Mouse (Mus musculus): ENCODE results near the gene Arpc4. TPM values are rescaled to one million over a fixed set of nuclear protein-coding genes. Genes with fewer than 3 reads are reported as not detected.
"Not testable (repeated sequence)": the region's sequence is repeated elsewhere in the genome, so short reads cannot be mapped to it uniquely, and the experiment has no call there.

The Arpc4 gene
- total RNA-seq (2014; rRNA removed) (190 and 200 TPM in 2 replicates), polyA plus RNA-seq (2015; fragmentation: Nextera tagmentation; extraction: Ambion mirVana) (505 TPM in 2 replicates)

GRCm38 (mm10) chr6:113377496-113378385, at the start of gene Arpc4, which contains the start of gene Tada3:
Arpc4 (plus strand) TSS chr6:113378115.
Tada3 (minus strand) TSS chr6:113377883.
- peak within 1 kb of the TSS; percentile 99 for H3K4me3 ChIP-seq (ENCODE audit: low read depth, low read length)
- H3K4me2 ChIP-seq (ENCODE audit: low read depth, low read length, poor library complexity, severe bottlenecking) = peak within 1 kb of the TSS; percentile 95
- no peaks in the 10 kb centered on the region; the same call in 1 of the 2 replicates for H3K4me1 ChIP-seq (ENCODE audit: insufficient read depth, low read length)
- ATAC-seq (ENCODE audit: low FRiP score) = peak; percentile 95
- under 1% methylated on average over 57 of the region's 61 CpGs for WGBS
- H3K27ac ChIP-seq (ENCODE audit: low read depth, low read length) = peak within 1 kb of the TSS; percentile 92
- H3K36me3 ChIP-seq (ENCODE audit: insufficient read depth, low read length) = peaks cover 36% of the 10 kb centered on the region
- DNase-seq (ENCODE audit: low spot score) = peak; percentile 97
- TF ChIP-seq CTCF (IDR thresholded peaks at IDR 0.05) = peak; percentile 34
- peak within 1 kb of the TSS; percentile 97 for H3K9ac ChIP-seq (replicated peaks; ENCODE audit: low read length, poor library complexity, severe bottlenecking)
- H3K27me3 ChIP-seq (ENCODE audit: insufficient read depth, low read length) = no peaks in the 10 kb centered on the region
- H3K9me3 ChIP-seq (ENCODE audit: low read length) = no peaks in the 10 kb centered on the region

GRCm38 (mm10) chr6:113329396-113329795, 48.5 kb upstream of the Arpc4 start:
- no peaks in the 10 kb centered on the region for H3K27me3 ChIP-seq (ENCODE audit: insufficient read depth, low read length)
- no peak for TF ChIP-seq CTCF (IDR thresholded peaks at IDR 0.05)
- no peaks in the 10 kb centered on the region for H3K4me1 ChIP-seq (ENCODE audit: insufficient read depth, low read length)
- 94% methylated on average over 1 of the region's 1 CpGs for WGBS
- no peak overlapping the region for H3K9ac ChIP-seq (replicated peaks; ENCODE audit: low read length, poor library complexity, severe bottlenecking)
- H3K36me3 ChIP-seq (ENCODE audit: insufficient read depth, low read length) = peaks cover 16% of the 10 kb centered on the region
- ATAC-seq (ENCODE audit: low FRiP score) = no peak
- H3K9me3 ChIP-seq (ENCODE audit: low read length) = no peaks in the 10 kb centered on the region
- no peak overlapping the region for H3K4me3 ChIP-seq (ENCODE audit: low read depth, low read length)
- no peak overlapping the region for H3K4me2 ChIP-seq (ENCODE audit: low read depth, low read length, poor library complexity, severe bottlenecking)
- H3K27ac ChIP-seq (ENCODE audit: low read depth, low read length) = no peak overlapping the region
- no peak for DNase-seq (ENCODE audit: low spot score)

GRCm38 (mm10) chr6:113330547-113330946, 47.4 kb upstream of the Arpc4 start:
- Histone ChIP-seq H3K4me2 (ENCODE audit: low read depth, low read length, poor library complexity, severe bottlenecking) (no peak overlapping the region), H3K9me3 (ENCODE audit: low read length) (no peaks in the 10 kb centered on the region), H3K4me3 (ENCODE audit: low read depth, low read length) (no peak overlapping the region), H3K4me1 (ENCODE audit: insufficient read depth, low read length) (no peaks in the 10 kb centered on the region), H3K9ac (replicated peaks; ENCODE audit: low read length, poor library complexity, severe bottlenecking) (no peak overlapping the region), H3K27me3 (ENCODE audit: insufficient read depth, low read length) (no peaks in the 10 kb centered on the region), H3K36me3 (ENCODE audit: insufficient read depth, low read length) (peaks cover 25% of the 10 kb centered on the region), H3K27ac (ENCODE audit: low read depth, low read length) (no peak overlapping the region)
- no peak for DNase-seq (ENCODE audit: low spot score)
- 60% methylated on average over 2 of the region's 2 CpGs for whole genome bisulfite sequencing
- no peak for ATAC-seq (ENCODE audit: low FRiP score)
- no peak for TF ChIP-seq CTCF (IDR thresholded peaks at IDR 0.05)

GRCm38 (mm10) chr6:113331721-113332120, 46.2 kb upstream of the Arpc4 start:
- no peak for TF ChIP-seq CTCF (IDR thresholded peaks at IDR 0.05)
- Histone ChIP-seq H3K4me3 (ENCODE audit: low read depth, low read length) (no peak overlapping the region), H3K9ac (replicated peaks; ENCODE audit: low read length, poor library complexity, severe bottlenecking) (no peak overlapping the region), H3K27ac (ENCODE audit: low read depth, low read length) (no peak overlapping the region), H3K9me3 (ENCODE audit: low read length) (no peaks in the 10 kb centered on the region), H3K36me3 (ENCODE audit: insufficient read depth, low read length) (peaks cover 35% of the 10 kb centered on the region), H3K4me2 (ENCODE audit: low read depth, low read length, poor library complexity, severe bottlenecking) (no peak overlapping the region), H3K4me1 (ENCODE audit: insufficient read depth, low read length) (no peaks in the 10 kb centered on the region), H3K27me3 (ENCODE audit: insufficient read depth, low read length) (no peaks in the 10 kb centered on the region)
- WGBS = 91% methylated on average over 11 of the region's 11 CpGs
- ATAC-seq (ENCODE audit: low FRiP score) = no peak
- no peak for DNase-seq (ENCODE audit: low spot score)

- H3K4me3 ChIP-seq (ENCODE audit: low read depth, low read length); ATAC-seq (ENCODE audit: low FRiP score); H3K4me1 ChIP-seq (ENCODE audit: insufficient read depth, low read length); H3K27me3 ChIP-seq (ENCODE audit: insufficient read depth, low read length); DNase-seq (ENCODE audit: low spot score); H3K9ac ChIP-seq (replicated peaks; ENCODE audit: low read length, poor library complexity, severe bottlenecking); H3K27ac ChIP-seq (ENCODE audit: low read depth, low read length); H3K9me3 ChIP-seq (ENCODE audit: low read length); H3K4me2 ChIP-seq (ENCODE audit: low read depth, low read length, poor library complexity, severe bottlenecking): not testable (repeated sequence)
- 74% methylated on average over 6 of the region's 6 CpGs for WGBS
- H3K36me3 ChIP-seq (ENCODE audit: insufficient read depth, low read length) = peaks cover 41% of the 10 kb centered on the region
Measured at GRCm38 (mm10) chr6:113332734-113333133, 45.2 kb upstream of the Arpc4 start.

All from midbrain, postnatal 0 days (tissue).